Mouse (Mus musculus): ENCODE data around the gene Epor.

The Epor gene

GRCm38 (mm10) chr9:21937711-21938175 is 25.6 kb downstream of the Epor start:
- no peak for DNase-seq (ENCODE audit: inconsistent ontology term)

GRCm38 (mm10) chr9:21936692-21937570 is 26.4 kb downstream of the Epor start, which contains the start of gene Plppr2:
Gene Plppr2 (plus strand): TSS chr9:21937033.
- peak; percentile 99 for DNase-seq (ENCODE audit: inconsistent ontology term)

GRCm38 (mm10) chr9:21935466-21936131 is 27.7 kb downstream of the Epor start:
- DNase-seq (ENCODE audit: inconsistent ontology term) = no peak

- no peak for DNase-seq (ENCODE audit: inconsistent ontology term)
Observed at GRCm38 (mm10) chr9:21934021-21934420, 29.3 kb downstream of the Epor start.

GRCm38 (mm10) chr9:21932445-21933137 is 30.7 kb downstream of the Epor start:
- no peak for DNase-seq (ENCODE audit: inconsistent ontology term)

- no peak for DNase-seq (ENCODE audit: inconsistent ontology term)
Observed at GRCm38 (mm10) chr9:21932006-21932405, 31.3 kb downstream of the Epor start.

GRCm38 (mm10) chr9:21929208-21929607 is 34.1 kb downstream of the Epor start:
- DNase-seq (ENCODE audit: inconsistent ontology term) = no peak

- peak; percentile 97 for DNase-seq (ENCODE audit: inconsistent ontology term)
Observed at GRCm38 (mm10) chr9:21927208-21927753, 36.0 kb downstream of the Epor start, which contains the start of the genes Ccdc159 and Tmem205. Gene Ccdc159 (plus strand): TSS chr9:21927471. Gene Tmem205 (minus strand): TSS chr9:21927556.

GRCm38 (mm10) chr9:21926784-21927183 is 36.5 kb downstream of the Epor start:
- no peak for DNase-seq (ENCODE audit: inconsistent ontology term)

GRCm38 (mm10) chr9:21926155-21926554 is 37.2 kb downstream of the Epor start:
- DNase-seq (ENCODE audit: inconsistent ontology term) = peak; percentile 26

- DNase-seq (ENCODE audit: inconsistent ontology term) = no peak
Observed at GRCm38 (mm10) chr9:21925506-21925905, 37.8 kb downstream of the Epor start.

GRCm38 (mm10) chr9:21925034-21925433 is 38.3 kb downstream of the Epor start:
- no peak for DNase-seq (ENCODE audit: inconsistent ontology term)

GRCm38 (mm10) chr9:21924099-21924493 is 39.2 kb downstream of the Epor start:
- peak; percentile 91 for DNase-seq (ENCODE audit: inconsistent ontology term)

GRCm38 (mm10) chr9:21923490-21924098 is 39.7 kb downstream of the Epor start:
- no peak for DNase-seq (ENCODE audit: inconsistent ontology term)

- DNase-seq (ENCODE audit: inconsistent ontology term) = no peak
Observed at GRCm38 (mm10) chr9:21923036-21923435, 40.3 kb downstream of the Epor start.

- no peak for DNase-seq (ENCODE audit: inconsistent ontology term)
Observed at GRCm38 (mm10) chr9:21918692-21919384, 44.5 kb downstream of the Epor start.

- peak; percentile 98 for DNase-seq (ENCODE audit: inconsistent ontology term)
Observed at GRCm38 (mm10) chr9:21918035-21918592, 45.2 kb downstream of the Epor start, which contains the start of gene Rab3d. Gene Rab3d (minus strand): TSS chr9:21918192.

- DNase-seq (ENCODE audit: inconsistent ontology term) = peak; percentile 9
Observed at GRCm38 (mm10) chr9:21917493-21918034, 45.7 kb downstream of the Epor start.

- no peak for DNase-seq (ENCODE audit: inconsistent ontology term)
Observed at GRCm38 (mm10) chr9:21916851-21917492, 46.3 kb downstream of the Epor start.

Data from Muller cell, postnatal 12 days (primary cell).